Mouse (Mus musculus): ENCODE results near the gene Trim44. TPM values are rescaled to one million over a fixed set of nuclear protein-coding genes. Genes with fewer than 3 reads are reported as not detected.

The Trim44 gene
- polyA plus RNA-seq, 1 experiment from 2014 or later = 16.6 TPM

DNA sequence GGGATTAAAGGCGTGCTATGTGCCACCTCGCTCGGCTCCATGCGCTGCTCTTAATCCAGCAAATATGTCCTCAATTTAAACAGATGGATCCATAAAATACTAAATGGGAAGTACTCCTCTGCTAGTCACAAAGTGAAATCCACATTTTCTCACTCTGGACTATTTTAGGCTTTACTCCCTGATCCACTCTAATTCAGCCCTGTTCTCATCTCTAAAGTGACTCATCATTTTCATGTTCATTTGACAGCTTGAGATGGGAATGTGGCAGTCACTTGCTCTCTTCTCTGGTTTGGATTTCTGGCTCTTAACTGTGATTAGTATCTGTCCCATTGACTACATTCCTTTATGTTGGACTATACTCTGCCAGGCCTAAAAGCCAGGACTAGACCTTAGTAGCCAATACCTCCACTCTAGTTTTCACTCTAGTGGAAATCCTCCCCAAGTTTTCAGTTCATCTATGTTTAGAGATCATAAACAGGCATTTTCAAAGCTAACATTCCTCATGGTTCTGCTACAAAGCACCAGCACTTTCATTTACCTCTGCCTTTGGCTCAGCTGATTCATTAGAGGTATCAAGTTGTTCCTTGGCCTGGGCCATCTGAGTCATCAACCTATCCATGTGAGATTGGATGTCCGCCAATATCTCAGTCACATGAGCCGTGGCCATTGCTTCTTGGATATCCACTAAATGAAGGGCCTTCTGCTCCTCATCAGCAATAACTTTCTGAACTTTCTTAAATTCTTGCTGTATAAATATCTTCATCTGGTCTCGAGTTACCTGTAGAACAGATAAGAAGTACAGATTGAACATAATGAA lies 50.5 kb downstream of the Trim44 start:
- 91% methylated on average over 7 of the region's 7 CpGs for WGBS
- Histone ChIP-seq H3K27me3 (ENCODE audit: control insufficient read depth, insufficient read depth, low read depth, low read length) (no peaks in the 10 kb centered on the region), H3K4me2 (ENCODE audit: low read depth, low read length) (no peak overlapping the region)

DNA sequence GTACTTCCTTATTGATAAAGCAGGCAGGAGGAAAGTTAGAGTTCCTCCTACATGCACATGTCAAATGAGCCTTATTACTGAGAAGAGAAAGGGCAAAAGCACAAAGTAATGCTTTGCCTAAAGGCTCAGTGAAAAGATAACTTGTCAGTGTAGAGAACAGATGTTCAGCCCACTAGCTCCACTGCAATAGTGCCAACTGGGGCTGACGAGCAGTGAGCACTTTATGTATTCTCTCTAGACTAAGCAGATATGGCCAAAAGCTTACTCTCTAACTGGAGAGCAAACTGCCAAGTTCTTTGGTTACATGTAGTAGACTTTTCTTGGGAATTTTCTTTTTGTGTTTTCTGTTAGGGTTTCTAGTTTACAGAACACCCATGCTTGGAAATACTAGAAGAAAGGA lies 53.6 kb downstream of the Trim44 start:
- H3K9me3 ChIP-seq (ENCODE audit: control insufficient read depth, low read length) = no peaks in the 10 kb centered on the region
- H3K4me1 ChIP-seq (replicated peaks; ENCODE audit: control insufficient read depth, insufficient read depth, low read length) = no peaks in the 10 kb centered on the region
- no peak overlapping the region for H3K27ac ChIP-seq (ENCODE audit: low read length)
- H3K4me2 ChIP-seq (ENCODE audit: low read depth, low read length) = no peak overlapping the region
- no peaks in the 10 kb centered on the region for H3K27me3 ChIP-seq (ENCODE audit: control insufficient read depth, insufficient read depth, low read depth, low read length)
- H3K4me3 ChIP-seq (ENCODE audit: low read length) = no peak overlapping the region
- WGBS = 67% methylated on average over 1 of the region's 1 CpGs
- H3K9ac ChIP-seq (ENCODE audit: low read length) = no peak overlapping the region
- no peak for ATAC-seq (ENCODE audit: low read depth)
- H3K36me3 ChIP-seq (ENCODE audit: control insufficient read depth, insufficient read depth, low read length) = peaks cover 10% of the 10 kb centered on the region; the same call in 1 of the 2 replicates

More for the DNA sequence above, 50.5 kb downstream of the Trim44 start:
- Histone ChIP-seq H3K9ac (ENCODE audit: low read length) (no peak overlapping the region), H3K4me3 (ENCODE audit: low read length) (no peak overlapping the region), H3K27ac (ENCODE audit: low read length) (no peak overlapping the region), H3K9me3 (ENCODE audit: control insufficient read depth, low read length) (no peaks in the 10 kb centered on the region), H3K36me3 (ENCODE audit: control insufficient read depth, insufficient read depth, low read length) (peaks cover 10% of the 10 kb centered on the region; the same call in 1 of the 2 replicates), H3K4me1 (replicated peaks; ENCODE audit: control insufficient read depth, insufficient read depth, low read length) (no peaks in the 10 kb centered on the region)
- no peak for ATAC-seq (ENCODE audit: low read depth)

DNA sequence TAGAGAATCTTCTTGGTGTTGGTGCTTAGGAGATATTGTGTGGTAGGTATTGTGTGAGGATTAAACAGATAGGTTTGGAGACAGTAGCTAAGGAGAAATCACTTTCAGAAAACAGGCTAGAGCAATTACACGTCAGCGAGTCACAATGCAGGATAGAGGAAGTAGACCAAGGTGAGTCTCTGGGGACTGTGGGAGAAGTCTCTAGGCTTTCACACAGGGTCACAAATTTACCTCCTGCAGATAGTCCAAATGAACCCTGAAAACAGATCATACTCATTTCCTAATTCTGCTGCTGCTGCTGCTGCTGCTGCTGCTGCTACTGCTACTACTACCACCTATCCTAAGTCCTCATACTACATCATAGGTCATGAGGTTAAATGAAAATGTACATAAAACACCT lies 66.2 kb downstream of the Trim44 start:
- H3K4me1 ChIP-seq (replicated peaks; ENCODE audit: control insufficient read depth, insufficient read depth, low read length) = no peaks in the 10 kb centered on the region
- peaks cover 5% of the 10 kb centered on the region for H3K36me3 ChIP-seq (ENCODE audit: control insufficient read depth, insufficient read depth, low read length)
- no peaks in the 10 kb centered on the region for H3K27me3 ChIP-seq (ENCODE audit: control insufficient read depth, insufficient read depth, low read depth, low read length)
- no peak overlapping the region for H3K4me2 ChIP-seq (ENCODE audit: low read depth, low read length)
- no peak overlapping the region for H3K4me3 ChIP-seq (ENCODE audit: low read length)
- ATAC-seq (ENCODE audit: low read depth) = no peak
- no peak overlapping the region for H3K27ac ChIP-seq (ENCODE audit: low read length)
- 87% methylated on average over 2 of the region's 2 CpGs for WGBS
- no peaks in the 10 kb centered on the region for H3K9me3 ChIP-seq (ENCODE audit: control insufficient read depth, low read length)
- H3K9ac ChIP-seq (ENCODE audit: low read length) = no peak overlapping the region

DNA sequence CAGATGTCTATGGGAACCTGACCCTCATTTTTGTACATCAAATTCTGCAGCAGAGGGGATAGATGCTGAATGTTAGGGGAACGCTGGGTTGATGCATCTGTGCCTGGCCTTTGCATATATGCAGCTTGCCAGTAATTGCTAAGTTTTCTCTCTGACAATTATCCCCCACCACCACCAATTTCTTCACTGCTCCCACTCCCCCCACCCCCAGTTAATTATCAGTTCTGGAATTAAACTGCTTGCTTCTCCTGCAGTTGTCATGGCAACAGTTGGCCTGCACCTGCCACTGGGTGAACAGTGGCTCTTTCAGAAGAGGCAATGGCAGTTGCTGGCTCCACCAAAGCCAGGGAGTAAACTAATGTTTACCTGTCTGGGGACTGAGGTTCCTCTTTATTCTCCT lies 70.8 kb downstream of the Trim44 start:
- H3K4me1 ChIP-seq (replicated peaks; ENCODE audit: control insufficient read depth, insufficient read depth, low read length) = no peaks in the 10 kb centered on the region
- no peaks in the 10 kb centered on the region for H3K27me3 ChIP-seq (ENCODE audit: control insufficient read depth, insufficient read depth, low read depth, low read length)
- no peak overlapping the region for H3K4me2 ChIP-seq (ENCODE audit: low read depth, low read length)
- no peak for ATAC-seq (ENCODE audit: low read depth)
- WGBS = 100% methylated on average over 1 of the region's 1 CpGs
- no peaks in the 10 kb centered on the region for H3K36me3 ChIP-seq (ENCODE audit: control insufficient read depth, insufficient read depth, low read length)
- H3K9me3 ChIP-seq (ENCODE audit: control insufficient read depth, low read length) = no peaks in the 10 kb centered on the region
- no peak overlapping the region for H3K4me3 ChIP-seq (ENCODE audit: low read length)
- no peak overlapping the region for H3K9ac ChIP-seq (ENCODE audit: low read length)
- no peak overlapping the region for H3K27ac ChIP-seq (ENCODE audit: low read length)

DNA sequence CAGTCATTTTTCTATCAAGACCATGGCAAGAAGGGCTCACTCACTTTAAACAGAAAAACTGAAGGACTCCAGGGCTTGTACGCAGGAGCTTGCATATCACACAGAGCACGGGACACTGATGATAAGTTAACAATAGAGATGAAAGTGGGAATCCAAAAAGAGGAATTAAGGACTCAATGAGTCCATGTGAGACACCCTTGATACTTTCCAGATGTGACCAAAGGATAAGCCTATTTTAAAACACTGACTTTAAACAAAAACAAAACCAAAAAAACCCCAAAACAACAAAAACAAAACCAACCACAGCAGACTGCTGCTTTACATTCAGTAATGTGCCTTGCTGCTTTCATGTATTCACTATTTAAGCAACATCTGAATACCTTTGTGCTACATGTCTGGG lies 75.7 kb downstream of the Trim44 start:
- H3K36me3 ChIP-seq (ENCODE audit: control insufficient read depth, insufficient read depth, low read length) = no peaks in the 10 kb centered on the region
- H3K4me3 ChIP-seq (ENCODE audit: low read length) = no peak overlapping the region
- no peaks in the 10 kb centered on the region for H3K27me3 ChIP-seq (ENCODE audit: control insufficient read depth, insufficient read depth, low read depth, low read length)
- ATAC-seq (ENCODE audit: low read depth) = no peak
- no peaks in the 10 kb centered on the region for H3K9me3 ChIP-seq (ENCODE audit: control insufficient read depth, low read length)
- no peak overlapping the region for H3K4me2 ChIP-seq (ENCODE audit: low read depth, low read length)
- no peaks in the 10 kb centered on the region for H3K4me1 ChIP-seq (replicated peaks; ENCODE audit: control insufficient read depth, insufficient read depth, low read length)
- H3K9ac ChIP-seq (ENCODE audit: low read length) = no peak overlapping the region
- 77% methylated on average over 2 of the region's 2 CpGs for WGBS
- H3K27ac ChIP-seq (ENCODE audit: low read length) = no peak overlapping the region

DNA sequence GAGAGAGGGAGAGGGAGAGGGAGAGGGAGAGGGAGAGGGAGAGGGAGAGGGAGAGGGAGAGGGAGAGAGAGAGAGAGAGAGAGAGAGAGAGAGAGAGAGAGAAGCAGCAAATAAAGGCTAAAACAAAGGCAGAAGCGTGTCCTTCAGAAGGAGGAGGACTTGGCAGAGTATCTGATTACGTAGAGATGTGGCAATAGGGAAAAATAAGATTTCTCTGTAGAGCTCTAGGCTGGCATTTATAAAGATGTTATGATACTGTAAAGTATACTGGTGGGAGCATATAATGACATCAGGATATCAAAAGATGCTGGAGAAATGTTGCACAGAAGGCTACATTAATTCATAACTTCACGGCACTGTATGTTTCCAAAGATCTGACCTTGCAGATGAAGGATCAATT lies 76.5 kb downstream of the Trim44 start:
- no peaks in the 10 kb centered on the region for H3K4me1 ChIP-seq (replicated peaks; ENCODE audit: control insufficient read depth, insufficient read depth, low read length)
- H3K4me2 ChIP-seq (ENCODE audit: low read depth, low read length) = no peak overlapping the region
- H3K27me3 ChIP-seq (ENCODE audit: control insufficient read depth, insufficient read depth, low read depth, low read length) = no peaks in the 10 kb centered on the region
- WGBS = 78% methylated on average over 3 of the region's 3 CpGs
- H3K9ac ChIP-seq (ENCODE audit: low read length) = no peak overlapping the region
- no peak for ATAC-seq (ENCODE audit: low read depth)
- no peaks in the 10 kb centered on the region for H3K36me3 ChIP-seq (ENCODE audit: control insufficient read depth, insufficient read depth, low read length)
- H3K4me3 ChIP-seq (ENCODE audit: low read length) = no peak overlapping the region
- H3K9me3 ChIP-seq (ENCODE audit: control insufficient read depth, low read length) = no peaks in the 10 kb centered on the region
- no peak overlapping the region for H3K27ac ChIP-seq (ENCODE audit: low read length)

DNA sequence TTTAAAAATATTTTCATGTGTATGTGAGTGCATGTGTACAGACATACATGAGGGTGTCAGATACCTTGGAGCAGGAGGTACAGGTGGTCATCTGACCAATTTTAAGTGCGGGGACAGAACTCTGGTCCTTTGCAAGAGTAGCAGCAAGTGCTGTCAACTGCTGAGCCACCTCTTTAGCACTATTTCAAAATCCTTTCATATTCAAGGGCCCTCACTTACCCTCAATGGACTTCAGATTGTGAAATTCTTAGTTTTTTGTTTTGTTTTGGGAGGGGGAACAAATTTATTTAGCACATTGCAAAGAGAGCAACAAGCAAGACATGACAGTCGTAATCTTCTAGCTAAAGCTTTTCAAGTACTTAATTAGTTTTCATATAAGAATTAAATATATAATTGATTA lies 81.7 kb downstream of the Trim44 start:
- H3K36me3 ChIP-seq (ENCODE audit: control insufficient read depth, insufficient read depth, low read length) = no peaks in the 10 kb centered on the region
- 86% methylated on average over 2 of the region's 2 CpGs for WGBS
- H3K4me2 ChIP-seq (ENCODE audit: low read depth, low read length) = no peak overlapping the region
- no peaks in the 10 kb centered on the region for H3K27me3 ChIP-seq (ENCODE audit: control insufficient read depth, insufficient read depth, low read depth, low read length)
- H3K4me1 ChIP-seq (replicated peaks; ENCODE audit: control insufficient read depth, insufficient read depth, low read length) = no peaks in the 10 kb centered on the region
- H3K9ac ChIP-seq (ENCODE audit: low read length) = no peak overlapping the region
- ATAC-seq (ENCODE audit: low read depth) = no peak
- no peak overlapping the region for H3K4me3 ChIP-seq (ENCODE audit: low read length)
- H3K27ac ChIP-seq (ENCODE audit: low read length) = no peak overlapping the region
- no peaks in the 10 kb centered on the region for H3K9me3 ChIP-seq (ENCODE audit: control insufficient read depth, low read length)

DNA sequence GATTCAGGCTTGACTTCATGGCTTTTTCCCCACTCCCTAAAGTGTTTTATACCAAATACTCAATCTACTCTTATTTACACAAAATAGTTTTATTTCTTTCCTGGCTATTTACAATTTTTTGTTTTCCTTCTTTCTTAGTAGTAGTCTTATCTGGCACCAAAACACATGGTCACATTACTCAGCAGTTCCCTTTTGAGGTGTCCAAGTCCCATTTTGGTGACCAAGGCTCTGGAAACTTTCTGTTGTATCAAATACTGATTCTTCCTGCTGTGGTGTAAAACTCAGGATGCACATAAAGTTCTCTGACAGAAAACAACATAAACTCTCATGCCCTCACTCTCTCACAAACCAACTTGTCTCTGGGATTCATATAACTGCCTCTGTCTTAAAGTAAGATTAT lies 83.3 kb downstream of the Trim44 start:
- H3K4me1 ChIP-seq (replicated peaks; ENCODE audit: control insufficient read depth, insufficient read depth, low read length) = no peaks in the 10 kb centered on the region
- no peaks in the 10 kb centered on the region for H3K36me3 ChIP-seq (ENCODE audit: control insufficient read depth, insufficient read depth, low read length)
- H3K27ac ChIP-seq (ENCODE audit: low read length) = no peak overlapping the region
- no peak overlapping the region for H3K9ac ChIP-seq (ENCODE audit: low read length)
- no peaks in the 10 kb centered on the region for H3K27me3 ChIP-seq (ENCODE audit: control insufficient read depth, insufficient read depth, low read depth, low read length)
- H3K9me3 ChIP-seq (ENCODE audit: control insufficient read depth, low read length) = no peaks in the 10 kb centered on the region
- ATAC-seq (ENCODE audit: low read depth) = no peak
- H3K4me2 ChIP-seq (ENCODE audit: low read depth, low read length) = no peak overlapping the region
- no peak overlapping the region for H3K4me3 ChIP-seq (ENCODE audit: low read length)

DNA sequence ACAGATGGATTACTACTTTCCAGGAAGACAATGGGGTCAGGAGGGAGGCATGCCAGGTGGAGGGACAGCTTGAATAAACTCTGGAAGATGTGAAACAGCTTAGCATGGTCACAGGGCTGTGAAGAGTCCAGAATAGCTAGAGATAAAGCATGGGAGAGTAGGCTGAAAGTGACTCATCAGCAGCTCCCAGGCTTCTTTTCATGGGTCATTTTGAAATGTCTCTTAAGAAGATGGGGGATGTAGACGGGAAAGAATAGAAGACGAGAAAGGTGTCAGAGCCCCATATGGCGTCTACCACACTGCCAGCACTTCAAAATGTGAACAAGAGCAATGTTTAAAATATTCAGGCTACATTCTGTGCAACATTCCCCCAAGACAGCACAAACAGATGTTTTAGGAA lies 91.1 kb downstream of the Trim44 start:
- WGBS = 67% methylated on average over 3 of the region's 3 CpGs
- H3K36me3 ChIP-seq (ENCODE audit: control insufficient read depth, insufficient read depth, low read length) = no peaks in the 10 kb centered on the region

More for the DNA sequence above, 91.1 kb downstream of the Trim44 start:
- ATAC-seq (ENCODE audit: low read depth) = no peak
- Histone ChIP-seq H3K4me2 (ENCODE audit: low read depth, low read length) (no peak overlapping the region), H3K4me3 (ENCODE audit: low read length) (no peak overlapping the region), H3K9ac (ENCODE audit: low read length) (no peak overlapping the region), H3K27ac (ENCODE audit: low read length) (no peak overlapping the region), H3K4me1 (replicated peaks; ENCODE audit: control insufficient read depth, insufficient read depth, low read length) (peaks cover 5% of the 10 kb centered on the region; the same call in 1 of the 2 replicates), H3K9me3 (ENCODE audit: control insufficient read depth, low read length) (no peaks in the 10 kb centered on the region), H3K27me3 (ENCODE audit: control insufficient read depth, insufficient read depth, low read depth, low read length) (no peaks in the 10 kb centered on the region)
